Mouse (Mus musculus) CH12.LX (cell line): ENCODE measurements around the gene Cdh23. TPM values are rescaled to one million over a fixed set of nuclear protein-coding genes. Genes with fewer than 3 reads are reported as not detected.

Source experiments
- DNase-seq: peaks from one replicate; pipeline ENCODE4 v3.0.0-alpha.2; 2013; ENCODE audit errors: extremely low read depth
- H3K27ac ChIP-seq: 2 replicates; pipeline ENCODE4 v1.5.1; 2012; ENCODE audit warnings: low read depth, mild to moderate bottlenecking, control low read depth, moderate library complexity; ENCODE audit not compliant: insufficient read depth
- H3K27me3 ChIP-seq: replicated peaks from 2 replicates; pipeline ENCODE3; 2012; ENCODE audit warnings: inconsistent platforms
- H3K36me3 ChIP-seq, 2 experiments: replicated peaks in 1 of 2; 2 replicates each; pipeline versions ENCODE3 to v1.6.1; 2012; ENCODE audit warnings: inconsistent platforms in 1 of 2, low read length in 1 of 2, mild to moderate bottlenecking in 1 of 2, mixed read lengths in 1 of 2, moderate library complexity in 1 of 2; ENCODE audit not compliant: control insufficient read depth in 1 of 2, insufficient read depth in 1 of 2
- H3K4me1 ChIP-seq, 2 experiments: 2 replicates each; pipeline ENCODE4 v1.6.1; 2012; ENCODE audit warnings: inconsistent platforms in 1 of 2, moderate library complexity in 1 of 2; ENCODE audit not compliant: insufficient read depth in 2 of 2, control insufficient read depth in 1 of 2
- H3K4me2 ChIP-seq: 2 replicates; pipeline ENCODE4 v1.6.1; 2012; ENCODE audit warnings: low read depth, mild to moderate bottlenecking, control low read depth; ENCODE audit not compliant: poor library complexity, insufficient read depth, severe bottlenecking
- H3K4me3 ChIP-seq, 3 experiments: fragments of 150-350 bp in 1 of 3; sonication (generic) in 1 of 3; replicated peaks in 1 of 3; 2 replicates each; pipeline versions ENCODE3 to v1.5.1; 2011 to 2012; ENCODE audit warnings: low read depth in 2 of 3, low read length in 2 of 3, mild to moderate bottlenecking in 2 of 3, moderate library complexity in 2 of 3, control low read depth in 1 of 3, improper control_type of control experiment in 1 of 3, inconsistent platforms in 1 of 3, mixed read lengths in 1 of 3; ENCODE audit not compliant: poor library complexity in 1 of 3
- H3K79me2 ChIP-seq: replicated peaks from 2 replicates; pipeline ENCODE4 v1.6.1; 2012; ENCODE audit warnings: mild to moderate bottlenecking, moderate library complexity; ENCODE audit not compliant: control insufficient read depth, poor library complexity, insufficient read depth, severe bottlenecking; ENCODE audit errors: extremely low read depth
- H3K9ac ChIP-seq: 2 replicates; pipeline ENCODE4 v1.6.1; 2012; ENCODE audit warnings: low read depth, mild to moderate bottlenecking, control low read depth, moderate library complexity; ENCODE audit not compliant: insufficient read depth
- H3K9me3 ChIP-seq: replicated peaks from 2 replicates; pipeline ENCODE3; 2012; ENCODE audit warnings: low read length, inconsistent platforms, mixed read lengths
- BHLHE40 ChIP-seq: IDR thresholded peaks from 2 replicates; pipeline ENCODE4 v1.6.1; 2011; ENCODE audit warnings: mild to moderate bottlenecking, low read depth, low read length, improper control_type of control experiment
- CHD1 ChIP-seq: IDR thresholded peaks from 2 replicates; pipeline ENCODE4 v1.6.1; 2012; ENCODE audit warnings: low read depth, low read length, improper control_type of control experiment, inconsistent platforms
- CHD2 ChIP-seq: IDR thresholded peaks from 2 replicates; pipeline ENCODE4 v1.6.1; 2011; ENCODE audit warnings: low read length, improper control_type of control experiment
- E2F4 ChIP-seq: IDR thresholded peaks from 2 replicates; pipeline ENCODE4 v1.6.1; 2011; ENCODE audit warnings: low read depth, low read length, improper control_type of control experiment; ENCODE audit not compliant: insufficient replicate concordance
- ELF1 ChIP-seq: IDR thresholded peaks from 2 replicates; pipeline ENCODE4 v1.6.1; 2014; ENCODE audit warnings: low read depth, mild to moderate bottlenecking, inconsistent platforms, low read length, improper control_type of control experiment
- ETS1 ChIP-seq: conservative IDR thresholded peaks from 2 replicates; pipeline ENCODE4 v1.6.1; 2012; ENCODE audit warnings: low read depth, mild to moderate bottlenecking, inconsistent platforms, low read length, improper control_type of control experiment, moderate library complexity
- HCFC1 ChIP-seq: IDR thresholded peaks from 2 replicates; pipeline ENCODE4 v1.6.1; 2012; ENCODE audit warnings: low read depth, mild to moderate bottlenecking, inconsistent platforms, low read length, improper control_type of control experiment
- JUND ChIP-seq: conservative IDR thresholded peaks from 2 replicates; pipeline ENCODE4 v1.6.1; 2011; ENCODE audit warnings: low read depth, low read length, improper control_type of control experiment
- KAT2A ChIP-seq: IDR thresholded peaks from 2 replicates; pipeline ENCODE4 v1.6.1; 2012; ENCODE audit warnings: low read length, improper control_type of control experiment, inconsistent platforms; ENCODE audit not compliant: insufficient replicate concordance
- MAFK ChIP-seq: IDR thresholded peaks from 2 replicates; pipeline ENCODE4 v1.6.1; 2011; ENCODE audit warnings: low read length, improper control_type of control experiment; ENCODE audit not compliant: insufficient replicate concordance
- MAX ChIP-seq: IDR thresholded peaks from 2 replicates; pipeline ENCODE4 v1.6.1; 2011; ENCODE audit warnings: low read length, improper control_type of control experiment
- MAZ ChIP-seq: IDR thresholded peaks from 2 replicates; pipeline ENCODE4 v1.6.1; 2012; ENCODE audit warnings: low read depth, mild to moderate bottlenecking, inconsistent platforms, low read length, improper control_type of control experiment, moderate library complexity
- NRF1 ChIP-seq: IDR thresholded peaks from 2 replicates; pipeline ENCODE4 v1.6.1; 2014; ENCODE audit warnings: low read depth, mild to moderate bottlenecking, inconsistent platforms, low read length, improper control_type of control experiment, moderate library complexity
- POLR2A ChIP-seq: IDR thresholded peaks from 2 replicates; pipeline ENCODE4 v1.6.1; 2011; ENCODE audit warnings: low read depth, mild to moderate bottlenecking, improper control_type of control experiment, low read length
- RCOR1 ChIP-seq: conservative IDR thresholded peaks from 2 replicates; pipeline ENCODE4 v1.6.1; 2012; ENCODE audit warnings: low read depth, mild to moderate bottlenecking, inconsistent platforms, low read length, improper control_type of control experiment
- SMC3 ChIP-seq: IDR thresholded peaks from 2 replicates; pipeline ENCODE4 v1.6.1; 2011; ENCODE audit warnings: low read depth, low read length, improper control_type of control experiment
- TCF12 ChIP-seq: IDR thresholded peaks from 2 replicates; pipeline ENCODE4 v1.6.1; 2014; ENCODE audit warnings: low read depth, mild to moderate bottlenecking, inconsistent platforms, low read length, improper control_type of control experiment
- UBTF ChIP-seq: IDR thresholded peaks from 2 replicates; pipeline ENCODE4 v1.6.1; 2012; ENCODE audit warnings: low read depth, mild to moderate bottlenecking, inconsistent platforms, low read length, improper control_type of control experiment, moderate library complexity
- USF1 ChIP-seq: IDR thresholded peaks from 2 replicates; pipeline ENCODE4 v1.6.1; 2014; ENCODE audit warnings: low read depth, mild to moderate bottlenecking, inconsistent platforms, low read length, improper control_type of control experiment
- USF2 ChIP-seq: conservative IDR thresholded peaks from 2 replicates; pipeline ENCODE4 v1.6.1; 2011; ENCODE audit warnings: low read depth, low read length, improper control_type of control experiment
- ZC3H11A ChIP-seq: IDR thresholded peaks from 2 replicates; pipeline ENCODE4 v1.6.1; 2012; ENCODE audit warnings: low read depth, mild to moderate bottlenecking, inconsistent platforms, low read length, improper control_type of control experiment
- ZKSCAN1 ChIP-seq: IDR thresholded peaks from 2 replicates; pipeline ENCODE4 v1.6.1; 2012; ENCODE audit warnings: low read depth, inconsistent platforms, low read length, improper control_type of control experiment, borderline replicate concordance
- ZNF384 ChIP-seq: IDR thresholded peaks from 2 replicates; pipeline ENCODE4 v1.6.1; 2012; ENCODE audit warnings: low read depth, low read length, improper control_type of control experiment, inconsistent platforms
- dilution Hi-C: fragments of 300-500 bp; cut with MboI; formaldehyde crosslinking; loops from 2 replicates; pipeline ENCODE4 v1.14.3; 2020; ENCODE audit warnings: low sequenced_read_pairs; ENCODE audit not compliant: extremely low pct_unique_long_range_greater_than_20kb, extremely low pct_ligation_motif_present
- in situ Hi-C: fragments of 300-500 bp; cut with MboI; formaldehyde crosslinking; loops from 3 replicates; pipeline ENCODE4 v1.14.3; 2019; ENCODE audit warnings: low sequenced_read_pairs, low pct_ligation_motif_present, low pct_unique_long_range_greater_than_20kb, mixed read lengths
- polyA plus RNA-seq: library from polyadenylated mRNA; unstranded; fragments of >175 nt; gene quantifications from 2 replicates; pipeline ENCODE4 v1.2.1, GENCODE M21; 2012; ENCODE audit warnings: low read depth; ENCODE audit not compliant: insufficient read length
- total RNA-seq, 2 experiments: library from RNA; depleted of rRNA; stranded (reverse); fragments of 300-350 nt in 1 of 2; fragments of >200 nt in 1 of 2; gene quantifications; 2 replicates each; pipeline ENCODE4 v1.2.3; 2012 to 2014

The Cdh23 gene
- total and polyA plus RNA-seq, 3 experiments, result 0.20 to 0.73 (median 0.30) TPM

DNA sequence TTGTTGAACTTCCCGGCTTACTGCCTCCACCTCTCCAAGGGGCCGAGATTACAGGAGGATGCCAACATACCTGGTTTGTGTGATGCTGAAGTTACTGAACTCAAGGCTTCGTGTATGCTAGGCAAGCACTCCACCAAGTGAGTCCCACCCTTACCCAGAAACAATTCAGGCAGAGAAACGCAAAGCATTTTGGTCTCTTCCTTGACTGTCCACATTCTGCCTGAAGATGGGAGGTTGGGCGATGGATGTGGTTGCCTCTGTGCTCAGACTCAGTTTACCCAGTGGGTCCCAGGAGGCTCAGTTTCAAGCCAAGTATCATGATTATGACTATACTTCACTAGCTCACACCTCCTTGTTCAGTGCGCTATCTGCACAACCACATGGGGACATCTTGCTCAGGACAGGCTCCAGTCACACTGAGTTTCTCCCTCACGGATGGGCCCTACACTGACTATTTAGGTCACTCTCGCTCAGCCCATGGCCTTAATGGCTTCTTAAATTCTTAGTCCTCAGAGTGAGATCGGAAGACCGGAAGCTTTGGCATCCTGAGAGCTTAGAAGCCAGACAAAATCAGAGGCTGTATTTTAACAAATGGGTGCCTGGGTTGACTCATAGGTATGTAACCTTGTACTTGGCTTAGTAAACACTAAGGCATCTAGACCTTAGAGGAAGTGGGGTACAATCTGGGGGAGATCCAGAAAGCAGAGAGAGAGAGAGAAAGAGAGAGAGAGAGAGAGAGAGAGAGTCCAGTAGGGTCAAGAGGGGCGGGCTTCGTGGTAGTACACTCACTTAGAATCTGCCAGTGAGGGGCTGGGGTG is 118.2 kb downstream of the Cdh23 start:
- no peak overlapping the region for H3K27ac ChIP-seq
- no peak for DNase-seq
- dilution Hi-C loops, result no loop called here
- H3K4me1 ChIP-seq, result no peaks in the 10 kb centered on the region
- H3K36me3 ChIP-seq, result no peaks in the 10 kb centered on the region
- no peak overlapping the region for H3K4me3 ChIP-seq
- no peak overlapping the region for H3K9ac ChIP-seq
- H3K4me2 ChIP-seq, result no peak overlapping the region
- no peak for TF ChIP-seq ETS1
- TF ChIP-seq MAFK, result no peak
- TF ChIP-seq JUND, result no peak
- TF ChIP-seq ZNF384, result no peak
- no peak for TF ChIP-seq NRF1
- TF ChIP-seq ZKSCAN1, result no peak
- TF ChIP-seq CHD1, result no peak
- no peak for TF ChIP-seq BHLHE40
- no peak for TF ChIP-seq CHD2
- TF ChIP-seq E2F4, result no peak
- TF ChIP-seq USF1, result no peak
- no peak for TF ChIP-seq ELF1
- TF ChIP-seq KAT2A, result no peak
- no peak for TF ChIP-seq USF2
- TF ChIP-seq HCFC1, result no peak
- no peak for TF ChIP-seq POLR2A
- TF ChIP-seq, all 38 proteins: peak for 0
- Histone ChIP-seq H3K79me2 (no peaks in the 10 kb centered on the region), H3K9me3 (peaks cover 22% of the 10 kb centered on the region), H3K27me3 (peaks cover 92% of the 10 kb centered on the region)
- in situ Hi-C loops, result no loop called here

GRCm38 (mm10) chr10:60577125-60577919 is 119.0 kb downstream of the Cdh23 start:
- Histone ChIP-seq H3K4me1 (no peaks in the 10 kb centered on the region), H3K4me2 (no peak overlapping the region), H3K27ac (no peak overlapping the region), H3K4me3 (no peak overlapping the region), H3K9me3 (peaks cover 22% of the 10 kb centered on the region), H3K9ac (no peak overlapping the region), H3K36me3 (no peaks in the 10 kb centered on the region), H3K79me2 (no peaks in the 10 kb centered on the region), H3K27me3 (peaks cover 92% of the 10 kb centered on the region)
- in situ Hi-C loops, result no loop called here
- no peak for DNase-seq
- no peak for TF ChIP-seq MAZ
- TF ChIP-seq USF2, result no peak
- no peak for TF ChIP-seq ZC3H11A
- no peak for TF ChIP-seq MAX
- no peak for TF ChIP-seq UBTF
- TF ChIP-seq MAFK, result no peak
- no peak for TF ChIP-seq RCOR1
- TF ChIP-seq CHD2, result no peak
- no peak for TF ChIP-seq SMC3
- no peak for TF ChIP-seq TCF12
- no peak for TF ChIP-seq KAT2A
- TF ChIP-seq ZKSCAN1, result no peak
- TF ChIP-seq POLR2A, result no peak
- dilution Hi-C loops, result no loop called here
